Mouse (Mus musculus): ENCODE measurements around the gene Ccl5.
A peak's percentile ranks its signal among the peaks of the same experiment; 100 is the strongest.

The Ccl5 gene

DNA sequence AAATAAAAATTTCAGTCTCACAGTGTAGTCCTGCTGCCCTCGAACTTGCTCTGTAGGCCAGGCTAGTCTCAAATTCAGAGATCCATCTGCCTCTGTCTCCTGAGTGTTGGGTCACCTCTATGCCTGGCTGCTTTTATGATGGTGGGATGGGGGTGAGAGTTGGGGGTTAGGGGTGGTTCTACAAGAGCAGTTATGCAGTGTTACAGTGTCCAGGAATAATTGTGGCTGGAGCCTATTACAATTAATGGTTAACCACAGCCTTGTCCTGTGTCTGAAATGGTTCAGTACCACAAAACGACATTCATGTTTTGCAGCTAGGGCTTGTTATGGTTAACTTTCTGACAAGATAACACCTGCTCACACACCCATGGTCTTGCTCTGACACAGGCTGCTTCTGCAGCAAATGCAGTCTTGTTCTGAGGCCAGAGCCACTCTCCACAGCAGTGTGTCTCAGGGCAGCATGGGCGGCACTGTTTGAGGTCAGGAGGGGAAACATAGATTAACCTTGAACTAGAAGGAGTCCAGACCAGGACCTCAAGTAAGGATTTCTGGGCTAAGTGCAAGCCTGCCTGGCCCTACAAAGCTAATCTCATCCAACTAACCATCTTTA lies 8.5 kb upstream of the Ccl5 start:
- no peak for DNase-seq (ENCODE audit: low spot score)

DNA sequence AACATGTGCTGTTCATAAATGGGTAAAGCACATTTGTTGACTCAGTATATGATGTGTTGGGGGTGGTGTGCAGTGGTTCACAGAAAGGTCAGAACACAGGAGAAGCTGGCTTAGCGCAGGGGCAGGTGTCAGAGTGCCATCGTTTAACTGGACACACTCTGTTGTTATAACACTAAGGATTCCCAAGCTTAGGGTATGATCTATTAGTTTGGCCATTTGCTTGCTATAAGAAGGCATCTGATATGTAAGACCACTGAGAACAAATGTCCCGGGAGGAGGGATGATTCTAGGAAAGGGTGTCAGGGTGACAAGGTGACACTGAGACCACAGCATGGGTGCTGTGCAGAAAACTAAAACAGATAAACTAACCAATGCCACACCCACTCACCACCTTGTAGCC lies 6.5 kb upstream of the Ccl5 start:
- DNase-seq (ENCODE audit: low spot score) = no peak

DNA sequence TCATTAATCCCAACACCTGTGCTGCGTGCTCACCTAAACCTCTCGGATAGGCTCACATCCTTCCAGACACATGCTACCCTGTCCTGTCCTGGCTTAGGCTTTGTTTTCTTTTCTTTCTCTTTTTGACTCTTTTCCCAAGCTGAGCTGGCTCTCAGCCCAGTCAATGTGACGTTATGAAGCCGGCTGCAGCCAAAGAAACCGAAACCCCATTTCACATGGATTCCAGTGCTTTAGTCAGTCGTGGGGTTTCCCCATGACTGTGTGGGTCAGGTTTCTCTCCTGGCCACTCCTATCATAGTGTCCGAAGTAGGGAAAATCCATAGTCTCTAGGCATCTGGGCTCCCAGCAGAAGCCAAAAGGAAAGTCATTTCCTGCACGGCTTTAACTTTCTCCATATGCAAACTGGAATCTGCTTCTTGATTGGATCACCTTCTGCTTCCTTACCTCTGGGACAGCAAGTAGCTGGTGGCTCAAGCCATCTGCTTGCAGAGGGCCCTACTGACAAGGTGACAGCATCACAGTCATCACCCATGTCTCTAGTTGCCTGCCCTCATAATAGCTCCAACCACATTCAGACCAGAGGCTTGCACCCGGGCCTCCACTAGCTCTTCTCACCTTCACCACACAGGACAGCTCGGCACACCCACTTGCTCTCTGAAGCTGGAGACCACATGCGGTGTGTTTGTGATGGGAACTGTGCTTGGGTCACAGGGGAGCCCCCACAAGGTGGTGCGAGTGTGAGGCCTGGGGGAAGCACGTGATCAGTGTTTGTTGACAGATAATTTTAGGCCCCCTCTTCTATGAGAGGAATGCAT lies 4.5 kb upstream of the Ccl5 start:
- peak; percentile 81 for DNase-seq (ENCODE audit: low spot score)

DNA sequence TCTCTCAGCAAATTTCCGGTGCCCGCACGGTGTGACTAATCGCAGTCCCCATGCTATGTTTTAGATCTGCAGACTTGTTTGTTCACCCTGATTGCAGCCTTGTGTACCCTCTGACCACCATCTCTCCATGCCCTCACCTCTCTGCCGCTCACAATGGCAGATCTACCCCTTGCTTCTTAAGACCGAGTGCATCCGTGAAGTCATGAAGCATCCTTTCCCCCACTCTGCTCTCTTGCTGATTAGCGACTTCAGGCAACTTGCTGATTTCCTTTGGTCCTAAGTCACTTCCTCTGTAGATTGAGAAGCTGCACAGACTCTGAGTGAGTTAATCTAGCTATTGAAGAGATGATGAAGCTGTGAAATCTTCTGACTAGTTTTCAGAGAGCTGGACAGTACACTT lies 3.8 kb upstream of the Ccl5 start:
- DNase-seq (ENCODE audit: low spot score) = no peak

DNA sequence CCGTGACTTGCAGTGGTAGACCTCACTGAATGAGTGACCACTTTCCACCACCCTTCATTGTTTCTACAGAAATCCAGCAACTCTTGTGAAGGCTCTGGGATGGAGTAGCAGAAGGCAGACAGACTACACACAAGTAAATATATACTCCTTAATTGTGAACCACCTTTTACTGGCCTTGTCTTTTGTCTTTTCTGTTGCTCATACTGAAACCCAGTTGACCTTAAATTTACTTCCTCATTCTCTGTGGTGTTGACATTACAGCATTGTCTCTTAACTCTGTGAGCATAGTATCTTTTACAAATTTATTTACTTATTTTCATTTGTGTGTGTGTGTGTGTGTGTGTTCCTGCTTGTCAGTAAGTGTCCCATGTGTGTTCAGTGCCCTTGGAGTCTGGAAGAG lies 2.9 kb upstream of the Ccl5 start:
- DNase-seq (ENCODE audit: low spot score) = no peak

DNA sequence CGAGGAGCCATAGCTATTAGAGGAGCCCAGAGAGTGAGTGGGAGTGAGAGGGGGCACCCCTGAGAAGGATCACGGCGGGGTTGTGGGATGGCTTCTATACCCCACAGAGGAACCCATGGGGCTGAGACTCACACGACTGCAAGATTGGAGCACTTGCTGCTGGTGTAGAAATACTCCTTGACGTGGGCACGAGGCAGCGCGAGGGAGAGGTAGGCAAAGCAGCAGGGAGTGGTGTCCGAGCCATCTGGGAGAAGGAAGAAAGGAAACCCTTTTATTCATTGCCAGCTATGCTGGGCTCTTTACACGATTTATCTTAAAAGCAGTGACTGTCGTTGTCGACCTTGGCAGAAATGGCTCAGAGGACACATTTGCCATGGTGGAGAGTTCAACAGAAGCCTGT lies 1.3 kb downstream of the Ccl5 start:
- no peak for DNase-seq (ENCODE audit: low spot score)

DNA sequence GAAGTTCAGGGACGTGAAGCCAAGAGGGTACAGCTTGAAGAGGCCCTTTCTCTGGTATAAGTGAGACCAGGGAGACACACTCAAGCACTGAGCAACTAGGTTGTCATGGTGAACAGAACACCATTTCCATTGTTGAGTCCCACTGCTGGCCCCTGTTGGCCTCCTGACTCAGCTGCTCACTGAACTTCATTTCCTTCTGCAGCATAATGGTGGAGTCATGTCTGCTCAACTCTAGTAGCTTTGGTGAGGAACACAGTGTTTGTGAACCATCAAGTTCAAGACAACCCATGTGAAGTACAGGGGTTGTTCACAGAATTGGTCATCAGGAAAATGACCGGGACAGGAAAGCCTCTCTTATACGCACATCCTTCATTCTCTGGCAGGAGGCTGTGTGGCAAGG lies 8.2 kb downstream of the Ccl5 start, which contains the start of gene Heatr9:
Heatr9 (minus strand) TSS at position 101 of the 400 bp plus-strand sequence.
- DNase-seq (ENCODE audit: low spot score) = no peak

DNA sequence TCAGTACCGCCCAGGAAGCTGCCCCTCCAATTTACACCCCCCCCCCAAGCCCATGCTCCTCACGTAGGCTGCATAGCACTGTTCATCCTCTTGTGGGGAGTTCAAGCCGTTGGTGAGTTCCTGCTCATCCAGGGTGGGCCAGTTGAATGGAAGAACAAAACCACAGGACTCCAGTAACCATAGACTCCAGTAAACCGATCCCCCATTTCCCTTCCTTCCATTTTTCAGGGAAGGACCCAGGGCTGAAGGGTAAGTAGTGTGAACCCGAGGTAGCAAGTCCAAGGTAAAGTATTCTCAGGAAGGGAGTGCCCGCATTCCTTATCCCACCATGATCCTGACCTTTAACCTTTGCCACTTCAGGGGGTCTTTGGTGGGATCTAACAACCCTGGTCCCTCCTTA lies 11.9 kb downstream of the Ccl5 start:
- DNase-seq (ENCODE audit: low spot score) = no peak

DNA sequence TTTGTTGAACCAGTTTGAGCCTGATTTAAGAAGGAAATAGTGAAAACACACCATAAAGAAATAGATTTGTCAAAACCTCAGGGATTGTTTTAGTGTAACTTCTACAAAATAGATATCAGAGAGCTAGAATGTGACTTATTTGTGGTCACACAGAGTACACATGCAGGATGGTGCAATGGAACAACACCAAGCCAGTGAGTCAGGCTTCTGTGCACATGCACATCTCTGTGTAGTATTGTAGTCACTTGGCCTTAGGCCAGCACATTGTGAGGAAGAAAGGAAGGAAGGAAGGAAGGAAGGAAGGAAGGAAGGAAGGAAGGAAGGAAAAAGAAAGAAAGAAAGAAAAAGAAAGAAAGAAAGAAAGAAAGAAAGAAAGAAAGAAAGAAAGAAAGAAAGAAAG lies 13.2 kb downstream of the Ccl5 start:
- no peak for DNase-seq (ENCODE audit: low spot score)

DNA sequence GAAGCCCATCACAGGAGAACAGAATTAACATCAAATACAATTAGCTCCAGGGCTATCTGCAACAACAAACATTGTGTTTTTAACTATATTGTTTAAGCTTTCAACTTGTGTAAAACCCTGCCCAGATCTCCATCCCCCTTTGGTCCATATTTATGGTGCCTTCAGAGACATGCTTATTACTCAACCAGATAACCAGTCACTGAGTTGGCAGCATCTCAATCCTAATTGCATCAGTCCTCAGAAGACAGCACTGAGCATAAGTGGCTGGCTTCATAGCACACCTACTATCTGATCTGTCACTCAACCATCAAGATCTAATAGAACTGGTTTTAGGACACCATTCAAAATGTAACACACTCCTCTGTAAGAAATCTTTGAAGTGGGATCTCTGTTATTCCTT lies 20.8 kb downstream of the Ccl5 start:
- no peak for DNase-seq (ENCODE audit: low spot score)

DNA sequence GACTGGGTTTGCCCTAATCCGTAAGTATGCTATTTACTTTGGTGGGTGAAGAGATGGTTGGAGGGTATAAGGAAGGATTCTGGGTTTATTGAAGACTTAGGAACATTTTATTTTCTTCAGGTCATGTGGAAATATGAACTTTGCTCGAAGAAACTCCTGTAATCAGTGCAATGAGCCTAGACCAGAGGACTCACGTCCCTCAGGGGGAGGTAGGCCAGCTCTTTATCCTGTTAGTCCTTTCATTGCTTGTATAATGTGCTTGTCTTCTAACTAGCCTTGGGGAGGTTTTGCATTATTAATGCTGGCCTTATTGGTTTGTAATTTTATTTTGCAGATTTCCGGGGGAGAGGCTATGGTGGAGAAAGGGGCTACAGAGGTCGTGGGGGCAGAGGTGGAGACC lies 26.0 kb downstream of the Ccl5 start:
- DNase-seq (ENCODE audit: low spot score) = no peak

DNA sequence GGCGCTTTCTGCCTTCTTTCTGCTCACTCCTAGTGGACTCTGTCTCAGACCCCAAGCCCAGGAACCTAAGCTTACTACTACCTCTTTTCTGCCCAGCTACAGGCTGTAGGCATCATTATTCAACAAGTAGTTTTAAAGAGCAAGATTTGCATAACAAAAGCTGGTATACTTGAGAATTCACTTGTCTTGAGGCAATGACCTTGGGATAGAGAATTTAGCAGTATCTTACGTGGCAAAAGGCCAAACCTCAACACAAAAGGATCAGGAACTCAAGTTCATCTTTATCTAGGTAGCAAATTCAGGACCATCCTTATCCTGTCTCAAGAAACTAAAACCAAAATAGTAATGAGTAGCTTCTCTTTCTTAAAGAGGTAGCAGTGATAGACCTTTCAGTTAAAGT lies 34.7 kb downstream of the Ccl5 start:
- no peak for DNase-seq (ENCODE audit: low spot score)

DNA sequence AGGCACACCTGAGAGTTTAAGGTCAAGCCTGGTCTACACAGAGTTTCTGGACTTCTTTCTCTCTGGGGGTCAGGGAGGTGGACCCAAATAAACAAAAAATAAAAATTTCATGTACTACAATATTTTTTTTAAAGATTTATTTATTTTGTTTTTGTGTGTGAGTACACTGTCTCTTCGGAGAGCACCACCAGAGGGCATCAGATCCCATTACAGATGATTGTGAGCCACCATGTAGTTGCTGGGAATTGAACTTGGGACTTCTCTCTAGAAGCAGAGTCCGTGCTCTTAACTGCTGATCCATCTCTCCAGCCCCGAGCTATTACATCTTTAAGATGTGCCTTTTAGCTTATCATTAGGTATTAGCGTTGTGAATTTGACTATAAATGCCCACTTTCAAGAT lies 38.8 kb downstream of the Ccl5 start:
- DNase-seq (ENCODE audit: low spot score) = no peak

Data from ovary, postnatal 14 days (tissue).